Mouse (Mus musculus) cerebellum, adult 11-12 months (tissue): ENCODE measurements around the gene Zfp683.

Experiments used
- DNase-seq: peaks from one replicate; pipeline ENCODE4 v3.0.0; 2022

Gene Zfp683

DNA sequence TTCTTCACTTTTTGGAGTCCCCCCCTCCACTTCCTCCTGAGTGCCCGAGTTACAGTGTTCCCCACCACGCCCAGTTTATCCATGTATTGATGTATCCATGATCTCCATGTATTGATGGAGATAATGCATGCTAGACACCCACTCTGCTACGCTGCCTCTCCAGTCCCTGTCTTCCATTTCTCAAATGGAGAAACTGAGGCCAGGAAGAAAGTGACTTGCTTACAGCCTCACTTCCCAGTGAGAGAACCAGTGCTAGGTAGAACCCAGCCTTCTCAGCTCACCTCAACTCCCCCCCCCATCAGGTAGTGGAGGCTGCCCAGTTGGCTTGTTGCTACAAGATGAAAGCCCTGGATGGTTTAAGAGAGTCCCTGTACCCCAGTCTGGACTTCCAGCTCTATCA lies at the start of gene Zfp683:
Gene Zfp683, plus strand, starts transcription at position 301 of the 400 bp plus-strand sequence.
- no peak for DNase-seq

DNA sequence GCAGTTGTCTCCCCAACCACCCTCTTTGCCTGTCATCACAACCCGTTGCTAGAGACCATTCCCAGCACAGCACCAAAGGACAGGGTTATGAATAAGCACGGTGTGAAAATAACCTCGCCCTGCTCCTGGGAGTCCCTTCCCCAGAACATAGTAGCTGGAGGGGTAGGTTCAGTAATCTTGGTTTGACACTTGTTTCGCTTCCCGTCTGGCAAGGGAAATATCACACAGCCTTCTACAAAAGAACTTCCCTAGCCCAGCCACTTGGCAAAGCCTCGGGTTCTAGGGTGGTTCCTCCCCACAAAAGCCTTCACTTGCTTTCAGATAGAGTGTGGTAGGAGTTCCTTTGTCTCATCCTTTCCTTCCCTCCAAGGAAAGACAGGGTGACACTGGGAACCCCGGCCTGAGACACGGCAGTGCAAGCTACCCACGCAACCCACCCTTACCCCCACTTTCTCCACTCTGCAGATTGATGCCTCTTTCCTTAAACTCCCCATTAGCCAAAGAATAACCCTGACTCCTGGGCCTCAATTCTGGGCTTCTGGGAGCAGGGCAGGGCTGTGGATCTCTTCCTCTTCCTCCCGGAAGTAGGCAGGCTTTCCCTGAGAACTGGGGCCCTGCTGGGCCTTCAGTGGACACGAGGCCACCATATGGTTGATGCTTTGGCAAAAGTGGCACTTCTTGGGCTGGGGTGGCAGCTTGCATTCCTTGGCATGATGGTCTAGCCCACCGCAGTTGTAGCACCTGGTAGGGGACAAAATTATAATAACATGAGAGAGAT lies 47.9 kb upstream of the Zfp683 start:
- DNase-seq = no peak

DNA sequence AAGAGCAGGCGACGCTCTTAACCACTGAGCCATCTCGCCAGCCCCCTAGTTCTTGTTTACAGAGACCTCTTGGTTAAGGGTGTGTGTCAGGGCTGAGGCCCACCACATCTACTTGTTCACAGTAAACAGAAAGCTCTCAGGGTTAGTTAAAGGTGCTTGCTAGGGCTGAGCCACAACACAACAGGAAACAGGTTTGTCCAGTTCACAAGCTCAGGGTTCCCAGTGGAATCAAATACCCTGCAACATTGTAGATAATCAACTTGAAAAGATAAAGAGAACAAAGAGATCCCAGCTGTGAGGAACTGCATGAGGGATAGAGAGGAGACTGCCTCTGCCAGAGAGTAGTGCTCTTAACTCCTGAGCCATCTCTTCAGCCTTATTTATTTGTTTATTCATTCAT lies 46.8 kb upstream of the Zfp683 start:
- DNase-seq = no peak

DNA sequence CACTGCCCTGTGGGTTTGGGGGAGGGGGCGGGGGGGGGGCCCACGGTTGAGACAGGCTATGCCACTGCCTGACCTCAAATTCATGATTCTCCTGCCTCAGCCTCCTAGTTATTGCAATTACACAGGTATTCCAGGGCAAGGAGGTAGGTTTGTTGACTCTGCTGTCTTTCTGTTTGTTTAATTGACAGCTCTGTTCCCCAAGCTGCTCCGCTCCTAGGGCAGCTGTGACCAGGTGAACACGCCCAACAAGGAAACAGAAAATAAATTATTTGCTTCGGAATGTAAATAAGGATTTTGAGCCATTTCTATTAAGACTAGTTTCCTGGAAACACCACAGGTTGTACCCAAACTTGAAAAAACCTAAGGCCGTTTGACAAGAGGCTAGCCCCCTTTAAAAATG lies 43.9 kb upstream of the Zfp683 start:
- no peak for DNase-seq

DNA sequence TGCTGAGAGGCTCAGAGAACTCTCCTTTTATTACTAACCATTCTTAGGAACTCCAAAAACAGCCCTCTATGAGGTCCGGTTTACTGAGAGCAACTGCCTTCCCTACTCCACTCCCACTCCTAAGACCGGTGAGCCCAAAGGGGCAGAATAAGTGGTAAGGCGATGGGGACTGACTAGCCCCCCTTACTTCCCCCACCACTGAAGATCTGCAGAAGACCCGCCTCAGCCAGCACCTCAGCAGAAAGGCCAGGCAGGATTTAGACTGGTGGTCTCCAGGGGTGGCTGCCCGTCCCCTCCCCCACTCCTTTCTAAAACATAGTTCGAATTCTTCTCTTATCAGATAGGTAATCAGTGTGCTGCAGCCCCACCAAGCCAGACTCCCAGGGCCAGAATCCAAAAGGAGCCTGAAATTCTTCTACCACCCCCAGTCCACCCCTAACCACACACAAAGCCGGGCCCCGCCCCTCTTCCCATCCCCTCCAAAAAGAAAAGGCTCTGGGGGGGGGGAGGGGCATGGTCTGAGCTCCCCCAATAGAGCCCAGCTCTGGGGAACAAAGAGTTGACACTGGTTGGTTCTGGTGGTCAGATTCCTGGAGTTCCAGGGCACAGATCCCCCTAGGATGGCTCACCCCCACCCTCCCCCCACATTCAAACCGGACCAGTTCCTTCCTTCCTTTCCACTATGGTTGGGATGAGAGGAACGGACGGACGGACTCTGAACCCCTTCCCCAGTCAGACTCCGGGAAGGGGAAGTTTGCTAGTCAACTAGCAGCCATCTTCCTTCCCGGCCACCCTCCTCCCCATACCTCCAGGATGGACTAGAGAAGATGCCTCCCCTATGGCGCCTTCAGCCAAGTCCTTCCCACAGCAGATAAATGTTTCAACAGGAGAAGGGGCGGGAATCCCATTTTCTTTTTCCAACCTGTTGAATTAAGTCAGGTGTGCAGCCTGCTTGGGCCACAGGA lies 41.9 kb upstream of the Zfp683 start:
- DNase-seq = no peak

DNA sequence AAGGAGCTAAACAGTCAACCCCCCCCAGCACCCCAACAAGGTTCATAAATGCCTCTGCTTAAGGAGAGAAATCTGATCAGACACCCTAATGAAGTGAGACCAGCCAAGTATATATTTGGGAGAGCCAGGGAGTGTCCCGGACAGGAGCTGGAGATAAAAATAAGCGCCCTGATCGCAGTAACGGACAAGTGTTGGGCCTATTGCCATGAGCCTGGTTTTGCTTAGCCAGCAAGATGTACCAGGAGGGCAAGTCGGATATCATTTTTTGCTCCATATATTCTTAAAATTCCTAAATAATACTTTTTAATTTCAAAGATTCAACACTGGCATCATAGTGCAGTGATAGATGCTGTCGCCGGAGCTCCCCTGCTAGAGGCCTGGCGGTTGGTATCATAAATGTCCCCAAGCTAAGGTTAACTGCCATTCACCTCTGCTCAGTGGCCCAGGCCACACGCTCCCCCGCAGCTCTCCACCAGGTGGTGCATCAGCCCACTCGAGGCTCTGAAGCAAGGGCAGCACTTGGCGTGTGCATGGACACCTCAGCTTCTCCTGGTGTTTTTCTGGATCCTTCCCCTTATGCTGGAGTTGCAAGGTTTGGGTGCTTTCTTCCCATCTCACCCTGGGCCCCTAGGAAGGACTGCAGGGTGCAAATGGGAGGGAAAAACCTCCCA lies 40.6 kb upstream of the Zfp683 start:
- DNase-seq = no peak

DNA sequence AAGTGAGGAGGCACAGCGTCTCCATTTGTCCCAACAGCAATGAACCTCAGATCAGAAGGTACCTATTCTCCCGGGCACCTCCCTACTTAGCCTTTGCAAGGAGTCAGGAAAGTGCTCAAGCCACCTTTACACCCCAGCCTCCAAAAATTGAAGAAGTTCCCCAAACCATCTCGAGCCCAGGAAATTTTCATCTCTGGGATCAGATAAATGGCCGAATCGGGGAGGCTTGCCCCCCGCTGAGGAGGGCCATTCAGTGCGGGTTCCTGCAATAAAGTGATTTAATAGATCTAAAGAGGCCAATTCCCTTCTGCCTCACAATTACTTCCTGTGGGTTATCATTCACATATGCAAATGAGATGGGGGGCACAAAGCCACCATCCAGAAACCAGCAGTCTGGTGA lies 37.4 kb upstream of the Zfp683 start:
- no peak for DNase-seq

DNA sequence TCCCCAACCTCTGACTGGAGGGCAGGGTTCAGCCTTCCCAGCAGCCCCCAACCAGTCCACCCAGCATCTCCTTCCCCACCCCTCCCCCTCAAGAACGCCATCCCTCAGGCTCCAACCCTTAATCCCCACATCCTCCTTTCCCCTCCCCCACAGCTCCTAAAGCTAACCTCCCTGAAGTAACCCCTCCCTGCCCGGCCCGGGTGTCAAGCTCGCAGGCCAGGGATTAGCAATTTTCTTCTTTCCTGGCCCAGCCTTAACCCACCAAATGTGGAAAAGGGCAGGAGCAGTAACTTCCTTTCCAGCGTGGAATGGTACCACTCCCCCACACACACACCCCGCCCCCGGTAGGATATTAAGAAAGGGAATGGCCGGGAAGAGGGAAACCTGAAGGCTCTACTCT lies 36.9 kb upstream of the Zfp683 start:
- no peak for DNase-seq

DNA sequence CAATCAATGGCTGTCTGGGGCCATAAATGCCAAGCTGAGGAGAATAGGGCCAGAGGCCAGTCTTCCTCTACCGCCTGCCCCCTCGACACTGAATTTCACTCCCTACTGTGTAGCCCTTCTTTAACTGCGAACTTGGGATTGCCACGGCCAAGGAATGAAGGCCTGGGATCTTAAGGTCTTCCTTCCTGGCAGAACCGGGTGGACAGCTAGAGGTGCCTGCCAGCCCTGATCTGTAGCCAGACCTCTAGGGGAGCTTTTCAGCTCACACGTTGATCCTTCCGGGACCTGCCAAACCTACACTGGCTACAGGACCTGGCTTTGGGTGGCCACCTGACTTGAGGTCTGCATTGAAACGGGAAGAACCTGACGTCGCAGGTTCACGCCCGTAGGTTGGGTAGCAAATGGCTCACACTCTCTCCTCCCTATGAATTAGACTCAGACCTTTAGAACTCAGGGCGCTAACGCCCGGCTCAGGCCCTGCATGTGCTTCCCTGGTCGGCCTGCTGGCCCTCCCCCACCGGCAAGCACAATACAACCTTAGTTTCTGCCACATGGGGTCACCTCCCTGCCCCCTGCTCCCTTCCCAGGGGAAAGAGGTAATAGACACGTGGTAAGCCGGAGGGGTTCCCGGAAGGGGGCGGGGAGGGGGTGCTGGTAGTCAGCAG lies 36.3 kb upstream of the Zfp683 start:
- no peak for DNase-seq

DNA sequence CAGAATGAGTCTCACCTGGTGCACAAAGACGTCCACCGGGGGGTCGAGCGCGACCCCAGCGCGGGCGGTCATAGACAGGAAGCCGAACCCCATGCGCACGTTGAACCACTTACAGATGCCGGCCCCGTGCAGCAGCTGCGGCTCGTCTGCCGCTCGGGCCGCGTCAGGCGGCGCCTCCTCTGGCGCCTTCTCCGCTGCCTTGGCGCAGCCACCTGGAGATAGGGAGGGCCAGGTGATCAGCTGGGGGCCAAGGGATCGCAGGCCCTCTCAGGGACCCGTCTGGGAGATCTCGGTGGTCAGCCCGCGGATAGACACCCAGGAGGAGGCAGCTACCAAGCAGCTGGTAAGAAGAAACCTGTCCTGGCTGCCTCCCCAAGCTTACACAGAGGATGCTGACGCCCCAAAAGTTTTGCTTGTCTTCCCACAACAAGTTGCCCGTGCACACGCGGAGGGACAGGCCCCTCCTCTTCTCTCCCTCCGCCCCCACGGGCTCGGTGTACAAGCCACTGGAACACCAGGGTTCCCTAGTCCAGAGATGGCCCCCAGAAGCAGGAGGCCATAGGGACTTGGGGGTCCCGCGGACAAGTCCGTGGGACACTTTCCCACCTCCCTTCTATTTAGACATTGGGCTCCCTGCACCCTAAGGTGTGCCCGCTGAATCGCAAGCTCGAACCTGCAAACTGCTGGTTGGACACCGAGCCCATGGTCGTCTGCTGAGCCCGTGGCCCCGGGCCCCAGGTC lies 35.4 kb upstream of the Zfp683 start:
- DNase-seq = no peak

DNA sequence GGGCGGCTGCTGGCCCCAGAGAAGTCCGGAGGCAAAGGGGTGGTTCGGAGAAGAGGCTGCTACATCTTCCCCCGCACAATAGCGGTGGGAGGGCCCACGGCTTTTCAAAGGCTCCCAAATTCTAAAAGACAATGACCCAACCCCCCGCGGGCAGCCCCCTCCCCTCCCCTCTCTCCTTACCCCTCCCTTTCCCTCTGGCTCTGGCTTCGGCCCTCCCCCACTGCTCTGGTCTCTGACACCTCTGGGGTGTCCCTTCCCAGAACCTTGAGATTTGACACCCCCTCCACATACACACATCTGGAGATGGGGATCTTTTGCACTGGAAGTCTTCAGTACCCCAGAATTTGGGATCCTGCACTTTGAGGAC lies 34.9 kb upstream of the Zfp683 start, which contains the start of gene Lin28a:
Gene Lin28a, minus strand, starts transcription at position 63 of the 367 bp plus-strand sequence.
- DNase-seq = no peak

DNA sequence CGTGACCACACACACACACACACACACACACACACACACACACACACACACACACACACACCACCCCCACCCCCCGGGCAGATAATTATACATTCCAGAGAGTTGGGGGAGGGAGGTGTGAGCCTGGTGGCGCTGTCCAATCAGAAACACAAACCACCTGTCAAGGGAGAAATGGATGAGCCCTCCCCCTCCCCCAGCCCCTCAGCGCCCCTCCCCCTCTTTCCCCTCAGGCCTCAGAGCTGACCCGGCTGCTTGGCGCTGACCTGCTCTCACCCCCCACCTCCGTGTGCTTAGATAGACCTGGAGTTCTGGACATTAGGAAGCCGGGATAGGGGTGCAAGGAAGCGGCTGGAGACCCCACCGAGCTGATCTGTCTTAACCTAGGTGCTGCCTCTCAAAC lies 34.4 kb upstream of the Zfp683 start:
- no peak for DNase-seq

DNA sequence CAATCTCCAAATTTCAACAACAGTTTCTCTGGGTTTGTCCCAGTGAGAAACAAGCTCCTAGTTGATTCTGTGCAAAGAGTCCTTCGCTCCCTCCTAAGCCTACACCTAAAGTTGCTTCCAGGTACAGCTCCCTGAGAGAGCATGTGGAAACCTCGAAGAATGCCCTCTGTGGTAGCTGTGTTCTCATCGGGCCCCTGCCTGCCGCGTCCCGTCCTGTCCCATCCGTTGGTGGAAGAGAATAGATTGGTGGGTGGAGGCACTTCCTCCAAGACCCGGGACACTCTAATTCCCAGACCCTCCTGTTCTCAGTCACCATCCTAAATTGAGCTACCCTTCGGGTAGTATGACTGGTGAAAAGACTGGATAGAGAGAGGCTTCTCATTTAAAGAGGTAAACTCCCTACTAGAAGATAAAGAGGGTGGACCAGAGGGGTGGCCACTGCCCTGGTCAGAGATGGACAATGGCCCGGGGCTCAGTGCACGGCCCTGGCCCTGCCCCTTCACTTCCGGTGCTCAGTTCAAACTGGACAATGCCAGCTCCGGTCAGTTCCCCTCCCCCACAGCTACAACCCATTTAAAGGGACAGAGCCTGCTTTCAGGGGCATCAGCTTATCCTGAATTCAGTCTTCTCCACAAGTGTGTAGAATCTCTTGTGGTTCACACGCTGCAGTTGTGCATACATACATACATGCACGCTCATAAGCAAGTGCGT lies 33.8 kb upstream of the Zfp683 start:
- DNase-seq = peak; percentile 76

DNA sequence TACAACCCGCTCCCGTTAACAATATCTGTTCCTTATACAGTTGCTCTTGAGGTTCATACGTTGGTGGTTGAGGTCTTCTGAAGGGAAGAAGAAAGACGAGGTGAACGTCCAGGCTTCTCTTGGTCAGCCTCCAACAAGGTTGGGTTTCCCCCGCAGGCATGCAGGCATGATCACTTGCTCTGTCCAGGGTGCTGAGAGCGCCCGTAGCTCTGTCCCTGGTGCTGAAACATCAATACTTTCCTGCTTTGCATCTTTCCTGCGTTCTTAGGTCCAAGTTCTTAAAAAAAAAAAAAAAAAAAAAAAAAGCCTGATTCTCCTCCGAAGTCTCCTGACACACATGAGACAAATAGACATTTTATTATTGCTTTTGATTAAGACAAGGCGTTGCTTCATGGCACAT lies 33.0 kb upstream of the Zfp683 start:
- no peak for DNase-seq

DNA sequence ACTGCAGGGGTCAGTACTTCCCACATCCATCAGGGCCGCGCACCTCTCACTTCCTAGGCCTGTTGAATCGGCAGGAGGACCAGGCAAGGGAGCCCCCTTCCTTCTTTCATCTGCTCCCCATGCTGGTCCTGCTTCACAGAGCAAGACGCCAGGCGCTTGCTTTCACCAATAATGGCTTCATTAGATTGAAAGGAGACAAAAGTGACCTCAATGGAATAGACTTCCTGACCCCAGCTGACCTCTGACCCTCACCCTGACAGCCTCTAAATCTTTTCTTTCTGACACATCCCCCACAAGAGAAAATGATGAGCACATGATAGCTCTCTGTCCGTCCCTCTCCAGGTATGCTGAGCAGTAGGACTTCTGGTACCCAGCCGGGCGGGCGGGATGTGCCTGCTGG lies 27.8 kb upstream of the Zfp683 start:
- no peak for DNase-seq

DNA sequence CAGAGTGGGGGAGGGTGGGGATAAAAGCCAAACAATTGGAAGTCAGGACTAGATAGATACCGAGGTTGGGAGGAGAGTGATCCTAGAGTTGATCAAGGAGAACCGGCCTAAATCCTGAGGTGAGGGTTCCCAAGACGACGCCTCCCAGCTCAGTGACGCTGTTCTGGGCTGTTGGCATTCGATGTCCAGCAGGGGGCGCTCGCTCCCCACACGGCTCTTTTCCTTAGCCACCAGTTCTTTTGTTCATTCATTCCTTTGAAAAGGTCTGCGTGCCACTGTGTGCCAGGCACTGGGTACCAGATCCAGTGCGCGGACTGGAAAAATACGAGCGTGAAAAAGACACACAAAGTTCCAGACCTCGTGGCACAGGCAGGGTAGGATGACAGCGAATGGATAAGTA lies 17.7 kb upstream of the Zfp683 start:
- DNase-seq = peak; percentile 66

DNA sequence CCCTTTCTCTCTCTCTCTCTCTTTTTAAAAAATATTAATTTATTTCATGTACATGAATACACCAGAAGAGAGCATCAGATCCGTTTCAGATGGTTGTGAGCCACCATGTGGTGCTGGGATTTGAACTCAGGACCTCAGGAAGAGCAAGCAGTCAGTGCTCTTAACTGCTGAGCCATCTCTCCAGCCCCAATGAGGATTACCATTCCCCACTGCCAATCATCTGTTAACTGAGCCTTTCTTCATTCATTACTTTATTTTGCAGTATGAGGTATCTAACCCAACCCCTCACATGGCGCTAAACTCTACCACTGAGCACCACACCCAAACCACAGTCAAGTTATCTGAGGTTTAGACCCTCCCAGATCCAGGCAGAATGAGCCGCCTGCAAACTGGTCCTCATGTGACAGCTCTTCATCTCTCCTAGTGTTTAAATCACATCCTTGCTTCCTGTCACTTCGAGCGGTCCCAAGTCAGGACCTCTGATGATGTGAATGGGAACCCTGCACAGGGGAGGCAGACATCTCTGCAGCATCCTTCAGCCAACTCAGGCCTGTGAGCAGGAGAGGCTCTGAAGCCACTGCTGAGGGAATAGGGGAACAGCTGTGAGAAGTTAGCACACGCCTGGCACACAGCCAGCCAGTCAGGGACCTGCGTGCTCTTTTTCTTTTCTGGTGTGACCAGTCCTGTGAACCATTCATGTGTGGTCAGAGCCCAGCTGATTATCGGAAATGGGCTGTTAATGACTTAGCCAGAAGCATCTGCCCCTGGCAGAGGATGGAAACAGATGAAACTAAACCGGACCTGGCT lies 12.1 kb upstream of the Zfp683 start:
- no peak for DNase-seq

DNA sequence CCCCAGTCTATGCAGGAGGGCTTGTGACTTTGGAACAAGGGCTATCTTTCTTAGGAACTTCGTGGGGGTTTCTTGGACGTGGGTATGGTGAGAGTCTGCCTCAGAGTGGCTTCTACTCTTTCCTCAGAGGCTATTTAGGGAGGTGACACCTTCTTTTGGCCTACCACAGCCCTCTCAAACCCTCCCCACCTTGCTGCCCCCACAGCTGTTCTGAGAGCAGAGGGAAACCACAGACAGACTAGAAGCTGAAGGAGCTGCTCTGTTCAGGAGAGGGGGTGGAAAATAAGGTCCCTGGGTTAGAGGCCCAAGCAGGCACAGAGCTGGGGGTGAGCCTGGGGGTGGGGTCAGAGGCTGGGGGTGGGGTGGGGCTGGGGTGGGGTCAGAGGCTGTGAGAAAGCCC lies 10.6 kb upstream of the Zfp683 start:
- no peak for DNase-seq

DNA sequence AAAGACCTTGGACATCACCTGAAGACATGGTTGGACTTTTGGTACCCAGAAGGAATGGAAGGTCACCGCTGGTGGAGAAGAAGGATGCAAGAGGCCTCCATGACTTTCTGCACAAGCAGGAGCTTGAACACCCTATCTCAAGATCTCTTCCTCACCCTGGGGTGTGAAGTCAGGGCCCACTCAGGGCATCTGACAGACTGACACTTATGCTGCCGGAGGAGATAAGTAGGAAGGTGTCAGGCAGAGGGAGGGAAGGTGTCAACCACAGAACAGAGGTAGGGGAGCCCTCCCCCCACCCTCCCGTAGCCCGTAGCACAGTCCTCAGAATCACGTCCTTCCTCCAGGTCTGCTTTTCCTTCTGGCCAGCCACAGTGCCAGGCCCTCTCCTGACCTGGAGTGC lies 6.0 kb upstream of the Zfp683 start:
- DNase-seq = no peak

DNA sequence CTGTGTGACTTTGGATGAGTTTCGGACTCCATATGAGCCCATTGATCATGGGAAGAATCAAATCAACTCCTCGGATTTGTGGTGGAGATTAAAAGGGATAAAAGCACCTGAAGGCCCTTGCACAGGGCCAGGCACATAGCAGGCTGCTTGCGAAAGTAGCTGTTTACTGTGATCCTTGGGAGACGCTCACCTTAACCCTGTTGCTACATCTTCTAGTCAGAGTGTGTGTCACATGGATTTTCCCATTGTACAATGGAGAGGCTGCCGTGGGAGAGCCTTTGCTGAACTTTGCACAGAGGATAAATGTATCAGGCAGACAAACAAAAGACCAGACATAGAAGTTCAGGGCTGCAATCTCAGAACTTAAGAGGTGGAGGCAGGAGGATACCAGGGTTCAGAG lies 1.7 kb upstream of the Zfp683 start:
- no peak for DNase-seq

DNA sequence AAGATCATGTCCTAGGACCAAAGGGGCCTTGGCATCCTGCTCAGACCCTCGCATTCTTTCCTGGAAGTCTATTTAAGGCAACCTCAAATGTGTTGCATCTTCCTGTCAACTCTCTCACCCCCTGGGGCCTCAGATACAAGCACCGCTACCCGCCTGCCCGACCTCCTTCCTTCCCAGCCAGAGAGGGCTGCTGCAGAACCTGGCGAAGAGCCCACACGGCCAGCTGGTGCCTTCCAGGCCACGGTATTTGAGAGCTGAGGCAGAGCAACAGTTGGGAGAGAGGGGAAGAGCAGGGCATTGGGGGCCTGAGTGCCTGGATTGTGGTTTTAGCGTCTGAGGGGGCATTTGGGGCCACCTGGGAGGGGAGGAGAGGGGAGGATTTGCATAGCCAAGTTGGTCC lies 1.1 kb upstream of the Zfp683 start:
- DNase-seq = peak; percentile 66
